Mouse (Mus musculus): Measurements from ENCODE around the gene Ror1.

- TF ChIP-seq CTCF (IDR thresholded peaks at IDR 0.05; ENCODE audit: control insufficient read depth, insufficient read depth, insufficient replicate concordance, low read depth, low read length) (no peak), POLR2A (IDR thresholded peaks at IDR 0.05; ENCODE audit: control insufficient read depth, low read depth, low read length) (no peak)
Measured at GRCm38 (mm10) chr4:100154560-100155130, 59.1 kb downstream of the Ror1 start.
